Mouse (Mus musculus): ENCODE measurements around the gene Sult1c1. TPM values are rescaled to one million over a fixed set of nuclear protein-coding genes. Genes with fewer than 3 reads are reported as not detected.
"Not testable (repeated sequence)": the region's sequence is repeated elsewhere in the genome, so short reads cannot be mapped to it uniquely, and the experiment has no call there.

Sult1c1 gene
- not detected for total RNA-seq (2021)
- long read RNA-seq, experiment 1, result 0 reads
- long read RNA-seq, experiment 2, result 0 reads

GRCm38 (mm10) chr17:53990574-53990973, at the start of gene Sult1c1:
Gene Sult1c1 (minus strand): TSS chr17:53990674.
- Histone ChIP-seq H3K27ac (no peak within 1 kb of the TSS), H3K4me3 (no peak within 1 kb of the TSS)
- no peak for TF ChIP-seq CTCF (IDR thresholded peaks at IDR 0.05)
- DNase-seq, result no peak
- intact Hi-C loops (cut with DNase I), result no loop called here

- peak; percentile 48 for TF ChIP-seq CTCF (IDR thresholded peaks at IDR 0.05)
- intact Hi-C loops (cut with DNase I), result no loop called here
Measured at GRCm38 (mm10) chr17:54014204-54014603, 23.7 kb upstream of the Sult1c1 start.

GRCm38 (mm10) chr17:54011196-54011595, 20.7 kb upstream of the Sult1c1 start:
- no peak for DNase-seq
- Histone ChIP-seq H3K4me3 (no peak overlapping the region), H3K27ac (no peak overlapping the region)
- intact Hi-C loops (cut with DNase I), result no loop called here
- TF ChIP-seq CTCF (IDR thresholded peaks at IDR 0.05), result no peak

More at GRCm38 (mm10) chr17:54014204-54014603, 23.7 kb upstream of the Sult1c1 start:
- Histone ChIP-seq H3K27ac (no peak overlapping the region), H3K4me3 (no peak overlapping the region)
- DNase-seq, result no peak

GRCm38 (mm10) chr17:54010536-54010935, 20.1 kb upstream of the Sult1c1 start:
- intact Hi-C loops (cut with DNase I); DNase-seq; H3K27ac ChIP-seq: not testable (repeated sequence)

GRCm38 (mm10) chr17:54003522-54003921, 13.0 kb upstream of the Sult1c1 start:
- intact Hi-C loops (cut with DNase I), result no loop called here
- H3K4me3 ChIP-seq, result no peak overlapping the region
- no peak for DNase-seq
- H3K27ac ChIP-seq, result no peak overlapping the region
- no peak for TF ChIP-seq CTCF (IDR thresholded peaks at IDR 0.05)

More at GRCm38 (mm10) chr17:54010536-54010935, 20.1 kb upstream of the Sult1c1 start:
- H3K4me3 ChIP-seq, result not testable (repeated sequence)

GRCm38 (mm10) chr17:53973606-53974005, 16.9 kb downstream of the Sult1c1 start:
- TF ChIP-seq CTCF (IDR thresholded peaks at IDR 0.05), result no peak
- H3K4me3 ChIP-seq, result no peak overlapping the region
- no peak overlapping the region for H3K27ac ChIP-seq
- DNase-seq, result no peak
- intact Hi-C loops (cut with DNase I), result no loop called here

GRCm38 (mm10) chr17:53941569-53942162, 48.8 kb downstream of the Sult1c1 start:
- Histone ChIP-seq H3K27ac (no peak overlapping the region), H3K4me3 (no peak overlapping the region)
- DNase-seq, result no peak
- intact Hi-C loops (cut with DNase I), result no loop called here
- no peak for TF ChIP-seq CTCF (IDR thresholded peaks at IDR 0.05)

GRCm38 (mm10) chr17:53940726-53941125, 49.7 kb downstream of the Sult1c1 start:
- Histone ChIP-seq H3K27ac (no peak overlapping the region), H3K4me3 (no peak overlapping the region)
- no peak for DNase-seq
- intact Hi-C loops (cut with DNase I), result no loop called here
- TF ChIP-seq CTCF (IDR thresholded peaks at IDR 0.05), result no peak

Other genes with a start within 250 kb of the Sult1c1 start
- not detected for gene Sult1c2, start 144.3 kb downstream of the Sult1c1 start, total RNA-seq (2021)